Comparison of ENCODE assay signal across 7 mouse cellular contexts in the genomic region with DNA sequence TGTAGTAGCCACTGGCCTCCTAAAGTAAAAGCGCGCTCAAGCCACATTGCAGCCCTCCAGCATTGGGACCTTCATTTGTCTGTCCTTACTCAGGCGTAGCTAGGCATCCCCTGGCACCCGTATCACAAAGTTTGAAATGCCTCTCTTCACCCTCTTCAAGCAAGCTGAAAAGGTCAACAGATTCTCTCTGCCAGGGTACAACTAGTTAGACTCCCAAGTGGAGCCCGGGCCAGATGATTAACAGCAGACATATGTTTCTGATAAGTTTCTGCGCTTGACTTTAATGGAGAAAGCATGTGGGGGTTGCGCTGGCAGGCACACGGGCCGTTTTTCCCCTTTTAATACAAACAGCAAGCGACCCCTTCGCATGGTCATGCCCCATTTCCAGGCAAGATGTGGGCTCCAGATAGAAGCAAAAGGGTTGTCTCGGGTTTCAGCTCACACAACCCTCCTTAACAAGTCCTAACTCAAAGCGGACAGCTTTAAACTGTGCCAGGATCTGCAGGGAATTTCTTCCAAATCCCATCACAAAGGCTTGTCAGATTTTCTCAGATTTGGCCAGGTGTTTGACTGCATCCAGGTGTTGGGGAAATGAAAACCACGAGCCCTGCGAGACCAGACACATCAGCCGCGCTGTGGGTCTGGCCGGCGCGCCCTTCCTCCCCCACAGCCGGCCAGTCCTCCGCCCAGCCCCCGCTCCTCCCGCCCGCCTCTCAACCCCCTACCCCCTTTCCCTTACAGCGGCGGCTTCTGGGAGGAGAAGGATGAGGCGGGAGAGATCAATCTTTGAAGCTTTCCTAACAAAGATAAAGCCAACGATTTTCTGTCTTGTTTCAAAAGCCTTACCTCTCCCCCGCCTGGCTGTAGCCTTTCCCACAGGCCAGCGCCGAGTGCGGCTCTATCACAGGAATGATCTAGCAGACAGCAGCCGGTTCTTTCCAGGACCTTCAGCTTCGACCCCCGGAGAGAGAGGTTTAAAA. TPM values are rescaled to one million over a fixed set of nuclear protein-coding genes. Genes with fewer than 3 reads are reported as not detected.
DNase-seq lines count a peak whose midpoint lies in the region; ATAC-seq and TF ChIP-seq lines count a peak whose summit lies in the region.

No protein-coding gene starts in this region.

- WGBS in embryonic facial prominence, embryonic 12.5 days, result under 1% methylated on average over 36 of the region's 36 CpGs

- peak overlapping the region; percentile 84 for H3K4me3 ChIP-seq in E14TG2a.4 (replicated peaks; ENCODE audit: low read length)
- peak overlapping the region; percentile 33 for H3K4me3 ChIP-seq in embryonic facial prominence, embryonic 12.5 days

- 0 out of 2 replicates have a peak, but pooled peaks have one; percentile 13 for ATAC-seq in embryonic facial prominence, embryonic 12.5 days (ENCODE audit: insufficient number of reproducible peaks, insufficient read depth, low FRiP score, low TSS enrichment)

- peak overlapping the region; percentile 84 for H3K27ac ChIP-seq in embryonic facial prominence, embryonic 12.5 days

- no peaks in the 10 kb centered on the region for H3K9me3 ChIP-seq in E14TG2a.4 (ENCODE audit: low read length)
- no peaks in the 10 kb centered on the region for H3K9me3 ChIP-seq in embryonic facial prominence, embryonic 12.5 days

- no peak for TF ChIP-seq CTCF in E14TG2a.4 (conservative IDR thresholded peaks at IDR 0.05; ENCODE audit: low read length)

- peak overlapping the region; percentile 49 for H3K4me2 ChIP-seq in embryonic facial prominence, embryonic 12.5 days (replicated peaks)

- peaks cover 10% of the 10 kb centered on the region; the same call in 1 of the 2 replicates for H3K27me3 ChIP-seq in E14TG2a.4 (ENCODE audit: insufficient read depth, low read length)
- H3K27me3 ChIP-seq in embryonic facial prominence, embryonic 12.5 days, result no peaks in the 10 kb centered on the region

- peak overlapping the region; percentile 34; the same call in 1 of the 2 replicates for H3K9ac ChIP-seq in embryonic facial prominence, embryonic 12.5 days

- peaks cover 11% of the 10 kb centered on the region for H3K36me3 ChIP-seq in E14TG2a.4 (ENCODE audit: insufficient read depth, low read length)
- H3K36me3 ChIP-seq in embryonic facial prominence, embryonic 12.5 days, result no peaks in the 10 kb centered on the region

- H3K4me1 ChIP-seq in E14TG2a.4 (replicated peaks; ENCODE audit: low read depth, low read length), result peaks cover 58% of the 10 kb centered on the region
- peaks cover 30% of the 10 kb centered on the region for H3K4me1 ChIP-seq in embryonic facial prominence, embryonic 12.5 days

- DNase-seq in A20 (ENCODE audit: low read depth, low spot score) (peak; percentile 79), liver (peak; percentile 47)
- DNase-seq in heart, postnatal 4 days, result peak; percentile 59
- peak; percentile 73 for DNase-seq in retina, embryonic 14.5 days (ENCODE audit: low spot score)
- no peak for DNase-seq in spleen, postnatal 14 days (ENCODE audit: low spot score in 2 of 2)

RNA-seq across cellular contexts. Expression of gene Hes1, which starts 4.1 kb away (rescaled TPM):
- 64.0 and 65.2 TPM in 2 replicates for polyA plus RNA-seq in embryonic facial prominence, embryonic 12.5 days (2016; fragmentation: Nextera tagmentation; extraction: Ambion mirVana)
- 10 to 100 TPM; 44.5 to 54.4 TPM for total RNA-seq in heart, postnatal 4 days (2021)

Comparison
In these comparisons a context has a peak if more than half of its experiments do, and no peak if none do; other contexts are left out.
1. DNase-seq: peak in A20 (single experiment), heart, postnatal 4 days (single experiment), liver (single experiment) and retina, embryonic 14.5 days (single experiment); none in spleen, postnatal 14 days (0 of 2).